Mouse (Mus musculus) limb, embryonic 14.5 days (tissue): ENCODE measurements at regions not wholly inside any gene's neighbourhood (a gene's known extent, or its start where the extent isn't known, plus 50 kb on each side); places are given as distances from the start of the nearest gene placed in this dataset.

Experiments used
- ATAC-seq: fragments of 200-750 bp; cut with Nextera tagmentation; 2 replicates; pipeline ENCODE4 v1.8.0; 2017; ENCODE audit warnings: low read depth, moderate number of reproducible peaks, moderate TSS enrichment; ENCODE audit not compliant: low FRiP score
- DNase-seq: peaks from one replicate; pipeline ENCODE4 v3.0.0-alpha.2; 2015; ENCODE audit warnings: low spot score
- H3K27ac ChIP-seq: fragments of 300-500 bp; sonication (generic); replicated peaks from 2 replicates; pipeline ENCODE4 v1.5.1; 2014; ENCODE audit warnings: low read depth, mild to moderate bottlenecking, low read length, moderate library complexity, mixed read lengths
- H3K27me3 ChIP-seq: fragments of 300-500 bp; sonication (generic); 2 replicates; pipeline ENCODE4 v1.6.1; 2014; ENCODE audit warnings: low read length, mixed read lengths; ENCODE audit not compliant: control insufficient read depth, insufficient read depth
- H3K36me3 ChIP-seq: fragments of 300-500 bp; sonication (generic); 2 replicates; pipeline ENCODE4 v1.6.1; 2014; ENCODE audit warnings: mild to moderate bottlenecking, low read length, moderate library complexity, mixed read lengths; ENCODE audit not compliant: control insufficient read depth, insufficient read depth
- H3K4me1 ChIP-seq: fragments of 300-500 bp; sonication (generic); 2 replicates; pipeline ENCODE4 v1.6.1; 2014; ENCODE audit warnings: antibody characterized with exemption, low read length, mixed read lengths; ENCODE audit not compliant: control insufficient read depth, insufficient read depth
- H3K4me2 ChIP-seq: fragments of 300-500 bp; sonication (generic); replicated peaks from 2 replicates; pipeline ENCODE4 v1.6.1; 2014; ENCODE audit warnings: low read depth, mild to moderate bottlenecking, low read length, moderate library complexity; ENCODE audit not compliant: severe bottlenecking
- H3K4me3 ChIP-seq: fragments of 300-500 bp; sonication (generic); replicated peaks from 2 replicates; pipeline ENCODE4 v1.5.1; 2014; ENCODE audit warnings: low read length
- H3K9ac ChIP-seq: fragments of 300-500 bp; sonication (generic); 2 replicates; pipeline ENCODE4 v1.6.1; 2014; ENCODE audit warnings: mild to moderate bottlenecking, low read depth, low read length, moderate library complexity; ENCODE audit not compliant: severe bottlenecking
- H3K9me3 ChIP-seq: fragments of 300-500 bp; sonication (generic); 2 replicates; pipeline ENCODE4 v1.6.1; 2016; ENCODE audit warnings: low read length; ENCODE audit not compliant: control insufficient read depth
- POLR2A ChIP-seq: fragments of 200-500 bp; IDR thresholded peaks from 2 replicates; pipeline ENCODE4 v1.8.0; 2012; ENCODE audit warnings: inconsistent platforms, mild to moderate bottlenecking, moderate library complexity, borderline replicate concordance; ENCODE audit not compliant: insufficient read depth, insufficient read length; ENCODE audit errors: extremely low read depth
- WGBS: fragments of 180-500 bp; shearing (Covaris S2); extraction: QIAGEN DNeasy Blood & Tissue Kit; methylation state at CpG from one replicate; pipeline ENCODE4 v1.1.7; 2014; 5-methylcytosine and 5-hydroxymethylcytosine counted together

DNA sequence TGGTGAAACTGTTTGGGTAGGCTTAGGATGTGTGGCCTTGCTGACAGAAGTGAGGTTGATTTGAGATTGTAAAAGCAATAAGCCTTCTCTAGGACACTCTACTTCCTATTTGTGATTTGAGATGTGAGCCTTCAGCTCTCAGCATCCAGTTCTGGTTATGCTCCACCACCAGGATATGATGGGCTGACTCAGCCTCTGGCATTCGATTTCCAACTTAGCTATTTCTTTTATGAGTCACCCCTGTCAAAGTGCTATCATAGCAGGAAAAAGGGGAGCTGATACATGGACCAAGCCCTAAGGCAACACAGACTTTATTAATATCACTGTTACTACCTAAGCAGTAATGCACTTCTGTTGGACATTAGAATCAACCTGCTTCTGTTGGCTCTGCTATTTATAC, 310.2 kb upstream of the Ndst3 start:
- WGBS, result 56% methylated on average over 1 of the region's 1 CpGs
- Histone ChIP-seq H3K9me3 (no peaks in the 10 kb centered on the region), H3K4me1 (no peaks in the 10 kb centered on the region), H3K4me2 (no peak overlapping the region), H3K9ac (no peak overlapping the region), H3K27ac (no peak overlapping the region), H3K4me3 (no peak overlapping the region), H3K36me3 (no peaks in the 10 kb centered on the region), H3K27me3 (no peaks in the 10 kb centered on the region)
- DNase-seq (no peak), ATAC-seq (no peak)
- no peak for TF ChIP-seq POLR2A

DNA sequence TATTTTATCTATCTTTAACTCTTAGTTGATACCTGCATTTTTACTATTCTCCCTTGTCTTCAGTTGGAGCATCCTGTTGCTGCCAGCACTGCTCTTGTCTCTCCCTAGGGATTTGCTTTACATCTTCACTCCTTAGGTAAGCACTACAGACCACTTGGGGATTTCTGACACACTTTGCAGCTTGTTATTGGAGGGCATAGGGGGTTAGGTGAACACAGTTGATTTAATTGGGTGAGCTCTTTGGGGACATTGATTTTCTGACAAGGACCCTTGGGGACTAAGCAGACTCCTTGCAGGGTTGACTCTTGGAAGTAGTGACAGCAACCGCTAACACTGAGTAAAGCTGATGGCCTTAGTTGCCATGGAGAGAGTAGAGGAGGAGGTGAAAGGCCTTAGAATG, 309.0 kb upstream of the Tram1l1 start:
- H3K4me3 ChIP-seq, result no peak overlapping the region
- TF ChIP-seq POLR2A, result no peak
- no peaks in the 10 kb centered on the region for H3K36me3 ChIP-seq
- H3K27ac ChIP-seq, result no peak overlapping the region
- H3K4me1 ChIP-seq, result no peaks in the 10 kb centered on the region
- H3K9ac ChIP-seq, result no peak overlapping the region
- DNase-seq, result no peak
- H3K27me3 ChIP-seq, result no peaks in the 10 kb centered on the region
- 86% methylated on average over 1 of the region's 1 CpGs for WGBS
- no peak overlapping the region for H3K4me2 ChIP-seq
- ATAC-seq, result no peak
- no peaks in the 10 kb centered on the region for H3K9me3 ChIP-seq

- Histone ChIP-seq H3K36me3 (no peaks in the 10 kb centered on the region), H3K4me3 (no peak overlapping the region), H3K4me1 (no peaks in the 10 kb centered on the region), H3K4me2 (no peak overlapping the region), H3K9ac (no peak overlapping the region), H3K27me3 (no peaks in the 10 kb centered on the region), H3K9me3 (no peaks in the 10 kb centered on the region), H3K27ac (no peak overlapping the region)
- DNase-seq (no peak), ATAC-seq (no peak)
- WGBS, result 90% methylated on average over 1 of the region's 1 CpGs
- TF ChIP-seq POLR2A, result no peak
Observed at GRCm38 (mm10) chr3:124018618-124019017, 302.0 kb upstream of the Tram1l1 start.

- DNase-seq (no peak), ATAC-seq (no peak)
- no peak overlapping the region for H3K4me2 ChIP-seq
- H3K36me3 ChIP-seq, result no peaks in the 10 kb centered on the region
- no peaks in the 10 kb centered on the region for H3K9me3 ChIP-seq
- no peak overlapping the region for H3K27ac ChIP-seq
- H3K9ac ChIP-seq, result no peak overlapping the region
- WGBS, result 85% methylated on average over 4 of the region's 4 CpGs
- H3K4me3 ChIP-seq, result no peak overlapping the region
- no peak for TF ChIP-seq POLR2A
- no peaks in the 10 kb centered on the region for H3K27me3 ChIP-seq
- H3K4me1 ChIP-seq, result no peaks in the 10 kb centered on the region
Observed at GRCm38 (mm10) chr3:124026188-124026587, 294.5 kb upstream of the Tram1l1 start.

- TF ChIP-seq POLR2A, result no peak
- Histone ChIP-seq H3K4me3 (no peak overlapping the region), H3K9ac (no peak overlapping the region), H3K27me3 (no peaks in the 10 kb centered on the region), H3K9me3 (no peaks in the 10 kb centered on the region), H3K27ac (no peak overlapping the region), H3K36me3 (no peaks in the 10 kb centered on the region), H3K4me1 (no peaks in the 10 kb centered on the region), H3K4me2 (no peak overlapping the region)
- DNase-seq (no peak), ATAC-seq (no peak)
- WGBS, result 75% methylated on average over 3 of the region's 3 CpGs
Observed at GRCm38 (mm10) chr3:124067061-124067460, 253.6 kb upstream of the Tram1l1 start.

GRCm38 (mm10) chr3:124067538-124067937, 253.1 kb upstream of the Tram1l1 start:
- ATAC-seq (no peak), DNase-seq (no peak)
- no peaks in the 10 kb centered on the region for H3K9me3 ChIP-seq
- H3K4me1 ChIP-seq, result no peaks in the 10 kb centered on the region
- no peak overlapping the region for H3K4me3 ChIP-seq
- H3K4me2 ChIP-seq, result no peak overlapping the region
- WGBS, result 77% methylated on average over 2 of the region's 2 CpGs
- no peaks in the 10 kb centered on the region for H3K27me3 ChIP-seq
- no peak overlapping the region for H3K9ac ChIP-seq
- TF ChIP-seq POLR2A, result no peak
- no peaks in the 10 kb centered on the region for H3K36me3 ChIP-seq
- no peak overlapping the region for H3K27ac ChIP-seq
